Mouse (Mus musculus) mouse trophoblast stem cell (cell line): Measurements from ENCODE around the gene Ltbp3.

ENCODE experiments used
- in situ Hi-C, 2 experiments: fragments of 300-500 bp; cut with MseI, MboI; formaldehyde crosslinking; loops; 2 replicates in 1 of 2; 3 replicates in 1 of 2; pipeline ENCODE4 v1.15.1; 2025

Gene Ltbp3

DNA sequence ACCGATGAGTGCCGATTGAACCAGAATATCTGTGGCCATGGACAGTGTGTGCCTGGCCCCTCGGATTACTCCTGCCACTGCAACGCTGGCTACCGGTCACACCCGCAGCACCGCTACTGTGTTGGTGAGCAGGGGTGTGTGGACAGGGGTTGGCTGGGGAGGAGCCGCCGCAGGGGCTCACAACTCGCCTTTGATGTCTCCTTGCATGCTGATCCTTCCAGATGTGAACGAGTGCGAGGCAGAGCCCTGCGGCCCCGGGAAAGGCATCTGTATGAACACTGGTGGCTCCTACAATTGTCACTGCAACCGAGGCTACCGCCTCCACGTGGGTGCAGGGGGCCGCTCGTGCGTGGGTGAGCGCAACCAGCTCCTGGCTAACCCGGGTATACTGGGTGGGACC, 10.2 kb downstream of the Ltbp3 start:
- in situ Hi-C loops, result no loop called here

DNA sequence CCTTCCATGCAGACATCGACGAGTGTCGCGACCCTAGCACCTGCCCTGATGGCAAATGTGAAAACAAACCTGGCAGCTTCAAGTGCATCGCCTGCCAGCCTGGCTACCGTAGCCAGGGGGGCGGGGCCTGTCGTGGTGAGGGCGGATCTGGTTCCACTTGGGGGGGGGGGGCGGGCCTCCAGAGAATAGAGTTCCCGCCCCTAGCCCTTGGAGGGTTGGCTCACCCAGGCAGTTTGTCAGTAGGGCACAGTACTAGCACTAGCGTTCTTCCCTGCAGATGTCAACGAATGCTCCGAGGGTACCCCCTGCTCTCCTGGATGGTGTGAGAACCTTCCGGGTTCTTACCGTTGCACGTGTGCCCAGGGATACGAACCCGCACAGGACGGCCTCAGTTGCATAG, 11.0 kb downstream of the Ltbp3 start:
- in situ Hi-C loops, result no loop called here

GRCm38 (mm10) chr19:5756321-5756985, 15.7 kb downstream of the Ltbp3 start:
- in situ Hi-C loops, result no loop called here

DNA sequence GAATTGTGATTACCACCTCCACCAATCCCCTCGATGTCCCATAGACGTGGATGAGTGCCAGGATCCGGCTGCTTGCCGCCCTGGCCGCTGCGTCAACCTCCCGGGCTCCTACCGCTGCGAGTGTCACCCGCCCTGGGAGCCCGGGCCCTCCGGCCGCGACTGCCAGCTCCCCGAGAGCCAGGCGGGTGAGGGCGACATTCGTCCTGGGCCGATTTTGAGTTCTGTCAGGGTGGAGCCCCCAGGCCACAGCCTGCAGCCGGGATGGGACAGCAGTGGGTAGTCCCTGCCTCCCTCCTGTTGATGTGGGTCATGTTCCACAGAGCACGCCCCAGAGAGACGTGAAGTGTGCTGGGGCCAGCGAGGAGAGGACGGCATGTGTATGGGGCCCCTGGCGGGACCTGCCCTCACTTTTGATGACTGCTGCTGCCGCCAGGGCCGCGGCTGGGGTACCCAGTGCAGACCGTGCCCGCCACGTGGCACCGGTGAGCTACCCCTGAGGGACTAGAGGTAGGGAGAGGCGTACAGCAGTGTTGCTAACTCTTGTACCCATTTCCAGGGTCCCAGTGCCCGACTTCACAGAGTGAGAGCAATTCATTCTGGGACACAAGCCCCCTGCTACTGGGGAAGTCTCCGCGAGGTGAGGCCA, 16.4 kb downstream of the Ltbp3 start:
- in situ Hi-C loops, result no loop called here

DNA sequence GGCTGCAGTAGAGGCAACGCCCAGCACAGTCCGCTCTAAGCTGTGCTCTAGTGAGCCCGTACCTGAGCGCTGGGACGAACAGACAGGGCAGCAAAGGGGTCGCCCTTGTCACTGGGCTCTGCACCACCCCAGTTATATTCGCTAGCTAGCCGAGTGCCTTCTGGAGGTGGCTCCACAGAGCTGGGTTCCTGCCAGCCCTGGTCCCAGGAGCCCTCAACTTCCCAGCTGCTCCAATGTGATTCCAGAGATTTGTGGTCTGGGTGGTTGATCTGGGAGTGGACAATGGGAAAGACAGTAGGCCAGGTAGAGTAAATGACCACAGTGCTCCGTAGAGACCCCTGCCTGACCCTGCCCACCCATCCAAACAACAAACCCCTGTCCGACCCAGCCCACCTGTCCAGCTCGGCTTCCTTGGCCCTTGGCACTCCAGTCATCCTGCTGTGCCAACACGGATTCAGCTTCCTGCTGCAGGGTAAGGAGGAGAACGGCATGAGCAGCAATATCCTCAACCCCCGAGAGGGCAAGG, 18.2 kb downstream of the Ltbp3 start:
- in situ Hi-C loops, result no loop called here

DNA sequence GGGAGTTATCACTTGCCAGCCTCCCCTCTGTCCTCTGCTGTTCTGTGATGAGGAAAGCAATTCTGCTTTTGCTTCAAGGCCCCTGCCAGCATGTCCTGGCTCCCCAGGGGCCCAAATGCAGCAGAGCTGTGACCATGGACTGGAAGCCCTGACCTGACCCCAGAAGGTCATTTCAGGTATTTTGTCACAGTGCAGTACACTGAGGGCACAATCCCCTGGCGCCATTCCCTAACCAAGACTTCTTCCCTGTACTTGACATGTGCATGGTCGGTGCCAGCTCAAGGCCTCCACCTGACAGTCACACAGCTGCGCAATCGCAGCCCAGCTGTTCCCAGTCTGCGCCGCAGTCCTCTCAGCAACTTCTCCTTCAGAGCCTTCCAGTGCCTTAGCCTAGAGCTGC, 22.5 kb downstream of the Ltbp3 start:
- in situ Hi-C loops, result no loop called here

GRCm38 (mm10) chr19:5767271-5767670, 26.6 kb downstream of the Ltbp3 start:
- in situ Hi-C loops, result no loop called here

- in situ Hi-C loops, result loop anchor here in 1 of 2 experiments (10.0 kb wide), 1 partner anchor 56 kb away; no protein-coding TSS in a partner anchor
These were observed 29.6 kb downstream of the Ltbp3 start for GRCm38 (mm10) chr19:5770311-5770710.

DNA sequence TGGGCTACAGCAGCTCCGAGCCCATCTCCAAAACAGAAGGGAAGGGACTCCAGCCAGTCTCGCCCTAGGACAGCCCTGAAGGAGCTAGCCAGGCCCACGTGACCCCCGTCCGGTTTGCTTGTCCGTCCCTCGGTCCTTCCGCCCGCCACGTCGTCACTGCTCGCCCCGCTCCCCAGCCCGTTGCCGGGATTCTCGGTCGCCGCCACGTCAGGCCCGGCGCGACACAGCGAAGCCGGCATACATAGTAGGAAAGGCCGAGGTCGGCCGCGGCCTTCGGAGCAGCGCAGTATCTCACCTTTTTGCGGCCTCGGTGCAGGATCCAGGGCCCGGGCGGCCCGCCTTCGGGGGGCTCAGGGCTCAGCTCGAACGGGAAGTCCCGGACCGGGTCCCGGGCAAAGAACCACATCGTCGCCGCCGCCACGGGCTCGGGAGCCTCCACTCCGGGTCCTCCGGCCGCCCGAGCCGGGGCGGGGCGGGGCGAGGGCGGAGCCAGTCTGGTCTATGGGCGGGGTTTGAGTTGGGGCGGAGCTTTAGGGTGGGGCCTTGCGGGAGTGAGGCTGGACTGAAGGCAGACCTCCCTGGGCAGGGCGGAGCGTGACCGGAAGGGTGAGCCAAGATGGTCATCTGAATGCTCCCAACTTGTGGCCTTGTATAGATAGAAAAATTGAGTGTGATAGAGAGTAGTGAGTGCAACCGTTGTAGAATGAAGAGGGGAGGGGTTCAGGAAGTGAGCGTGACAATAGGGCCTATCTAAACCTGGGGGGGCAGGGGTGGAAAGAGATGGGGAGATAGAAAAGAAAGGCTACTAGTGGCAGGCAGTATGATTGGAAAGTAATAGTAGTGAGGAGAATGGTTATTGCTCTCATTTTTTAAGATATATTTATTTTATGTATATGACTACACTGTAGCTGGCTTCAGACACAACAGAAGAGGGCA, 30.5 kb downstream of the Ltbp3 start, which contains the start of gene Scyl1:
Gene Scyl1, minus strand, starts transcription at position 495 of the 936 bp plus-strand sequence.
- in situ Hi-C loops, result loop anchor here in 1 of 2 experiments (10.0 kb wide), 1 partner anchor 56 kb away; no protein-coding TSS in a partner anchor

- in situ Hi-C loops, result loop anchor here in 1 of 2 experiments (10.0 kb wide), 1 partner anchor 63 kb away; no protein-coding TSS in a partner anchor
These were observed 36.8 kb downstream of the Ltbp3 start for GRCm38 (mm10) chr19:5777387-5778032.

- in situ Hi-C loops, result loop anchor here in 1 of 2 experiments (10.0 kb wide), 1 partner anchor 64 kb away; no protein-coding TSS in a partner anchor
These were observed 37.6 kb downstream of the Ltbp3 start for GRCm38 (mm10) chr19:5778312-5778711.

- in situ Hi-C loops, result no loop called here
These were observed 39.5 kb downstream of the Ltbp3 start for GRCm38 (mm10) chr19:5780203-5780602.

DNA sequence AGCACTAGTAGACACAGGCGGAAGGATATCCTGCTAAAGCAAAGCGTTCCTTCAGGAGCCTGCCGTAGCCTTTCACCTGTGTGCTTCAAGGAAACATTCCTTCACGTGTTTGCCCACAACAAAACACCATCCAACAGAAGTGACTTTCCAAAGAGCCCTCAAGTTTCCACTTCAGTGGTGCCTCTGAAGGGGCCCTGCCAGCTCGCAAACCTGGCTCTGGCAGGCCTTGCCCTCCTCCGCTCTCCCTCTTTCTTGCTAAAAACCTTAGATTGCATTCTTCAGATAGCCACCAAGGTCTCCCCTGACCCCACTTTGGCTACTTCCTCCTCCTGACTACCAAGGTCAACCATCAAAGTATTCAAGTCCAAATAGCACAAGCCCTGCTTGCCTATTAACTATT, 40.8 kb downstream of the Ltbp3 start:
- in situ Hi-C loops, result no loop called here

- in situ Hi-C loops, result no loop called here
These were observed 41.4 kb downstream of the Ltbp3 start for GRCm38 (mm10) chr19:5782121-5782520.

DNA sequence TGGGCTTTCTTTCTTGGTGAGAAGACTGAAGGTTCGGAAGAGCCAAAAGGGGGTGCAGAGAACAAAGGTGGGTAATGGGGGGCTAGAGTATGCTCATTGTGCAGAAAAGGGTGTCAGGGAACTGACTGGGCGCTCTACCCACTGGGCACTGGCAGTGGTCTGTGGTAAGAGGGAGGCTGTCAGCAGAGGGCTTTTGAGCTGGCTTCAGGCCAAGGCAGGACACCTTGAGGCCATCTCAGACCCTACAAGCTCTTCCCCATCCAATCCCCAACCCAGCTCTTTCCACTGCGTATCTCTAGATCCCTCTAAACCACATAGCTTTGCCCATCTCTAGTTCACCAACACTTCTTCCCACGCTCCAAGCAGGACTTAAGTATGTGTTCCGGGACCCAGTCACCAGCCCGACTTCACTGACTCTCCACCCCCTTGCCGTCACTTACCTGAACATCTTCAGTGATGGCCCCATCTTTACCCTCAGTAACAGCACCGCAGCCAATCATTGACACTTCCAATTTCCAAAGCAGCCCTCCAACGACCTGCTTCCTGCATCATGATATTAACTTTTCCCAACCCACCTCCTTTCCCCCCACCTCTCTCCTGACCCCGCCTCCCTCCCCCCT, 44.4 kb downstream of the Ltbp3 start:
- in situ Hi-C loops, result loop anchor here in 1 of 2 experiments (5.0 kb wide), 1 partner anchor 97 kb away; no protein-coding TSS in a partner anchor

GRCm38 (mm10) chr19:5786441-5787114, 45.9 kb downstream of the Ltbp3 start:
- in situ Hi-C loops, result loop anchor here in 1 of 2 experiments (5.0 kb wide), 1 partner anchor 96 kb away; no protein-coding TSS in a partner anchor

GRCm38 (mm10) chr19:5787128-5787635, 46.5 kb downstream of the Ltbp3 start:
- in situ Hi-C loops, result loop anchor here in 1 of 2 experiments (5.0 kb wide), 1 partner anchor 95 kb away; no protein-coding TSS in a partner anchor

DNA sequence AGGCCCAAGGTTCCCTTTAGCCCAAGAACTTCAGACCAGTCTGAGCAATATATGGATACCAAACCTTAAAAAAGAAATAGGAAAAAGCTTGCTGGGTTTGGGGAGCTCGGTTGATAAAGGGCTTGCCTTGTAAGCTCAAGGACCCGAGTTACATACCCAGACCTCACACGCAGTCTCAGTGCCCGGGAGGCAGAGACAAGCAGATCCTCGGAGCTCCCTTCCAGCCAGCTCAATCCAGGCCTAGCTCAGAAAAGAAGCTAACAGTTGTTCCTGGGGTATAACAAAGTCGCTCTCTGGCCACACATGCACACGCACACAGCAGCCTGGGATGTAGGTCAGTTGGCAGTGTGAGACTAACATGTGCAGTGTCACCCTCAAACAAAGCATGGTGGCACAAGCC, 47.2 kb downstream of the Ltbp3 start:
- in situ Hi-C loops, result loop anchor here in 1 of 2 experiments (5.0 kb wide), 1 partner anchor 94 kb away; no protein-coding TSS in a partner anchor

- in situ Hi-C loops, result loop anchor here in 1 of 2 experiments (5.0 kb wide), 1 partner anchor 94 kb away; no protein-coding TSS in a partner anchor
These were observed 47.9 kb downstream of the Ltbp3 start for GRCm38 (mm10) chr19:5788620-5789019.
